Comparison of ENCODE assay signal across 8 mouse cellular contexts in the genomic region with DNA sequence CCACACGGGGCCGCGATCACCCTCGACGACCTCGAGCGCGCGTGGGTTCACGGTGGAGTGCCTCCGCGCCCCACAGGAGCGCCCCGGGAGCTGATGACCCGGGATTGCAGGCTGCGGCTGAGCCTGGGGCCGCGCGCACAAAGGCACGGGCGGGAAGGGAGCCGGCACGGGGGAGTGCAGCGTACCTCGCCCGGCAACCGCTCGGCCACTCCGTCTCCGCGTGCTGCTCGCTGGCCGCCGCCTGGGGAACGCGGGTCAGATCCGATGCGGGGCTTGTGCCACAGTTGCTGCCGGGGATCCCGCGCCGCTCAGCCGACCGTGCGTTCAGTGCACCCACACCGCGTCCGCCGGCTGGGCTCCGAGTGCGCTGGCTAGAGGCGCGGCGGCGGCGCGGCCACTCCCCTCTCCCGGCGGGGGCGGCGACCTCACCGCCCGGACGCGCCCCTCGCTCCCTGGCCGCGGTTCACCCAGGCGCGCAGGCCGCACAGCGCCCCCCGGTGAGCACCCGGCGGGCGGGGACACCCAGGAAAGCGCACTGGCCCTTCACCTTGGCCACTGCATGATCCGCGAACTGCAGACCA. TPM values are rescaled to one million over a fixed set of nuclear protein-coding genes. Genes with fewer than 3 reads are reported as not detected.
DNase-seq lines count a peak whose midpoint lies in the region; ATAC-seq lines count a peak whose summit lies in the region.

A gene (minus strand): TSS at position 496 of the 581 bp plus-strand sequence.

- H3K4me1 ChIP-seq in liver, embryonic 13.5 days (replicated peaks) = peaks cover 4% of the 10 kb centered on the region

- peak within 1 kb of the TSS; percentile 62 for H3K4me3 ChIP-seq in liver, embryonic 13.5 days (replicated peaks)

- ATAC-seq in liver, embryonic 13.5 days (ENCODE audit: low read depth) = peak; percentile 71

- H3K4me2 ChIP-seq in liver, embryonic 13.5 days = peak within 1 kb of the TSS; percentile 61

- DNase-seq in layer of hippocampus, adult 8-10 months (ENCODE audit: low spot score in 2 of 2) = no peak
- DNase-seq in layer of hippocampus, adult 11-12 months (ENCODE audit: low spot score) = no peak
- DNase-seq in embryo, embryonic 9.5 days (ENCODE audit: extremely low spot score) = peak; percentile 84
- DNase-seq in heart, adult 9 months (ENCODE audit: low spot score in 2 of 2) = peak; percentile 67 to 77
- DNase-seq in kidney, adult 8-10 months = peak; percentile 26 to 46
- DNase-seq in liver, embryonic 13.5 days = no peak
- peak; percentile 78 for DNase-seq in neural tube, embryonic 10.5 days (ENCODE audit: extremely low spot score, low spot score)
- DNase-seq in testis, postnatal 10 days (ENCODE audit: low spot score) = peak; percentile 73

- H3K36me3 ChIP-seq in liver, embryonic 13.5 days = no peaks in the 10 kb centered on the region

- peak within 1 kb of the TSS; percentile 69 for H3K9ac ChIP-seq in liver, embryonic 13.5 days

- H3K27ac ChIP-seq in liver, embryonic 13.5 days = peak within 1 kb of the TSS; percentile 54

- under 1% methylated on average over 71 of the region's 79 CpGs for WGBS in liver, embryonic 13.5 days (ENCODE audit: insufficient replicate concordance)

- H3K9me3 ChIP-seq in liver, embryonic 13.5 days (replicated peaks) = no peaks in the 10 kb centered on the region

- H3K27me3 ChIP-seq in liver, embryonic 13.5 days = peaks cover 26% of the 10 kb centered on the region

RNA-seq across cellular contexts. Expression of the gene that starts here (rescaled TPM):
- total RNA-seq in layer of hippocampus, adult 8-10 months (2022) = 10 to 100 TPM; 12.4 to 14.7 (median 13.6) TPM
- polyA plus RNA-seq in liver, embryonic 13.5 days (2015; fragmentation: Nextera tagmentation; extraction: Ambion mirVana) = 6.3 and 10.2 TPM in 2 replicates

Comparison
In these comparisons a context has a peak if more than half of its experiments do, and no peak if none do; other contexts are left out.
1. DNase-seq: peak in embryo, embryonic 9.5 days (single experiment), heart, adult 9 months (2 of 2), kidney, adult 8-10 months (2 of 2), neural tube, embryonic 10.5 days (single experiment) and testis, postnatal 10 days (single experiment); none in layer of hippocampus, adult 8-10 months (0 of 2), layer of hippocampus, adult 11-12 months (single experiment) and liver, embryonic 13.5 days (single experiment).